Mouse (Mus musculus): ENCODE measurements around the gene Slc38a3. TPM values are rescaled to one million over a fixed set of nuclear protein-coding genes. Genes with fewer than 3 reads are reported as not detected.

Gene Slc38a3
- total RNA-seq, 2 experiments from 2014 or later = 42.0 to 95.1 TPM

GRCm38 (mm10) chr9:107666751-107667205 lies 2.6 kb downstream of the Slc38a3 start:
- peak; percentile 21 for DNase-seq

DNA sequence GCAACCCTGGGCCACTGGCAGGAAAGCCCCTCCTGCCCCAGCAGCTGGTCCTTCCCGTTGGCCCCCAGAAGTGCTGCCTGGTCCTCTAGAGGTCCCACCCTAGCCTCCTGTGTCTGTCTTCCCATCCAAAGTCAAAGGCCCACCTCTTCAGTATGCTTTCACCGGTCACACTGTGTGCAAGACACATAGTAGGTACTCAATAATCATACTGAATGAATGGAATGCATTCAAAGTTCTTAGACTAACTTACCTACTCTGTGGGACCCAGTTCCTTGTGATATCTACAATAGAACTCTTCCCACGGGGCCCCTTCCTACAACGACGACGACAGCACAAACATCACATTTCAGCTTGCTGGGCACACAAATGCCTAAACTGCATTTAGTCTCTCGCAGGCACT lies 4.0 kb downstream of the Slc38a3 start:
- DNase-seq = no peak

GRCm38 (mm10) chr9:107663525-107663924 lies 5.8 kb downstream of the Slc38a3 start:
- DNase-seq = no peak

GRCm38 (mm10) chr9:107662342-107662741 lies 7.0 kb downstream of the Slc38a3 start:
- DNase-seq = no peak

DNA sequence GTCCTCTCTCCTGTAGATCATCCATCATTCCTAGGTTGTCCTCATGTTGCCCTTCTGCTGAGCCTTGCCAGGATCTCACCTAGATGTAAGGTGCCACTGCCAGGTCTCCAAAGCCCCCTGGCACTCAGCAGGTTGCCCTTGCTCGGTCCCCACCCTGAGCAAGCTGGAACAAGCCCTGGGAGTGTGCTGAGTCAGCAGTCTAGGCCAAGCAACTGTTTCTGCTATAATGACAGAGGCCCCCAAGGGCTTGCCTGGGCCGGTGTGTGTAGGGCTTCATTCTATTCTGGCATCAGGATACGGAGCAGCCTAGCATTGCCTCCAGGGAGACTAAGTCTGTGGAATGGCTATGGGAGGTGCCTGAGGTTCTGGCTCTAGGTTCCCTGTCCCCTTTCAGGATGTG lies 8.6 kb downstream of the Slc38a3 start:
- DNase-seq = no peak

- no peak for DNase-seq
Observed at GRCm38 (mm10) chr9:107659961-107660360, 9.4 kb downstream of the Slc38a3 start.

- no peak for DNase-seq
Observed at GRCm38 (mm10) chr9:107659551-107659950, 9.8 kb downstream of the Slc38a3 start.

- no peak for DNase-seq
Observed at GRCm38 (mm10) chr9:107658096-107658495, 11.2 kb downstream of the Slc38a3 start.

- no peak for DNase-seq
Observed at GRCm38 (mm10) chr9:107657144-107657543, 12.2 kb downstream of the Slc38a3 start.

GRCm38 (mm10) chr9:107654585-107654984 lies 14.7 kb downstream of the Slc38a3 start:
- DNase-seq = no peak

GRCm38 (mm10) chr9:107653474-107653873 lies 15.9 kb downstream of the Slc38a3 start:
- DNase-seq = no peak

DNA sequence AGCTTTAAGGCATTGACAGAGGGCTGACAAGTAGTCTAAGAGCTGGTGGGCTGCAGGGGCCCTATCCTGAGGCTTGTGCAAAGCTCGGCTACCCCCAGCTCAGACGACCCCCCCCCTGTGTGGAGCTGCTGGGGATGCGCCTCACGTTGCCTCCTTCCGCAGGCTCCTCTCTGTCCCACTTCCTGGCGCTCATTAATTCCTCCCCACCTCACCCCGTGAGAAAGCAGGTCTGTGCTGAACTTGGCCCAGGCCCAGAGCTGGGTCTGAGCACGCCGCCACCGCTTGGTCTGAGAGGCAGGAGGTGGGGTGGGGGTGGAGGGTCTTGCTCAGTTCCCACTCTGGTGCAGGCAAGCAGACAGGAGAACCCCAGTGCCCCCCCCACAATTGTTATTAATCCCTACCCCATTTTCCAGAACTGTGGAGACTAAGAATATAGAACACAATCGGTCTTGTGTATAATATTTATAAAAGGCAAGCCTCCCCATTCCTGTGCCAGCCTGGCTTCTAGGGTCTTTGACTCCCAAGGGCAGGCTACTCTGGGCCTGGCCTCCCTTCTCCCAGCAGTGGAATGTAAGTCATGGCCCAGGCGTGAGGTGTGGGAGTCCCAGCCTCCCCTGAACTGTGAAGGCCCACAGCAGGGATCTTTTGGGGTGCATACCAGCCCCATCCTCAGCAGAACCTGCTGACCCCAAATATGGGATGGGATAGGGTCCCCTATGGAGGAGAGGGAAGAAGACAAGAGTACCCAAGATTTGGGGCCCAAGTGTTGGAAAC lies 18.4 kb downstream of the Slc38a3 start:
- no peak for DNase-seq

GRCm38 (mm10) chr9:107650225-107650624 lies 19.1 kb downstream of the Slc38a3 start:
- no peak for DNase-seq

DNA sequence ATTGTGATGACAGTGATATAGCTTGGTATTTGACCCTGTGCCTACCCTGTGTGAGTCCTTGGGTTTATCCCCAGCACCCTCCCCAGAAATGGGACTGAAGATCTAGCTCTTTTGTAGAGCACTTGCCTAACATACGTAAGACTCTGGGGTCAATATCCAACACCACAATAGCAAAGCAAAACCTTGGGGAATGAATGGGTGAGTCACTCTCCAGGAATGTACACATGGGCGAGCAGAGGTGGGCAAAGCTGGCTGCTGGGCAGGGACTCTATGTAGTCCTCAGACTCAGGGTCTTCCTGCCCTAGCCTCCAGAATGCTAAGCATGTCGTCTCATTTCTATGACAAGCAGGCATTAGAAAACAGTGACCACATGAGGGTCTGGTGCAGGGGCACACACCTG lies 20.6 kb downstream of the Slc38a3 start:
- DNase-seq = no peak

- DNase-seq = no peak
Observed at GRCm38 (mm10) chr9:107646975-107647374, 22.4 kb downstream of the Slc38a3 start.

- peak; percentile 86 for DNase-seq
Observed at GRCm38 (mm10) chr9:107645577-107645976, 23.8 kb downstream of the Slc38a3 start.

GRCm38 (mm10) chr9:107645153-107645510 lies 24.2 kb downstream of the Slc38a3 start:
- DNase-seq = no peak

DNA sequence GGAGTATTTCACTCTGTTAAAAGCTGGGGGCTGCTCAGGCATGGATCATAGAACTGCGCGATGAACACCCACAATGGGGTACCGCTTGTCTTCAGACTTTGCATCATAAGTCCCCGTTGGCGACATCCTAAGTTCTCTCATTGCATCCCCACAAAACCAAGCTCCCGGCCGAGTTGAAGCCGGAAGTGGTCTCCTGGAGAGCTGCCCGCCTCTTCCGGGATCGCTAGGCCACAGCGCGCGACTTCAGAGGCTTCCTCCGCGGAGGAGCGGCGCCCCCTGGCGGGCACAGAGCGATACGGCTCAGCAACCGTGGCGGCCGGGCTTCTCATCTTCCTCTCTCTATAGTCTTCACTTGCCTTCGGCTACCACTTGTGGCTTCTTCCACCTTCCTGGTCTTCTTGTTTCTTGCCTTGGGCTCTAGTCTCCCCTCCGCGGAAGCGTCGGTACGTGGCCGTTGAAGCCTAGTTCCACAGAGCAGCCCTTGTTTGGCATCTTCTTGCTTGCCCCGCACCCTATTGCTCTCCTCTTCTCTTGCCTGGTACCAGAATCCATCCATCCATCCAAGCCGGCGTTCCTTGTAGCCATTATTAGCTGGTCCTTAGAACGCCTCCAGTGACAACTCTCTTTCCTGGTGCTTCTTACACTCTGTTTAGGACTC lies 24.7 kb downstream of the Slc38a3 start:
- peak; percentile 95 for DNase-seq

- DNase-seq = no peak
Observed at GRCm38 (mm10) chr9:107643544-107644214, 25.7 kb downstream of the Slc38a3 start.

DNA sequence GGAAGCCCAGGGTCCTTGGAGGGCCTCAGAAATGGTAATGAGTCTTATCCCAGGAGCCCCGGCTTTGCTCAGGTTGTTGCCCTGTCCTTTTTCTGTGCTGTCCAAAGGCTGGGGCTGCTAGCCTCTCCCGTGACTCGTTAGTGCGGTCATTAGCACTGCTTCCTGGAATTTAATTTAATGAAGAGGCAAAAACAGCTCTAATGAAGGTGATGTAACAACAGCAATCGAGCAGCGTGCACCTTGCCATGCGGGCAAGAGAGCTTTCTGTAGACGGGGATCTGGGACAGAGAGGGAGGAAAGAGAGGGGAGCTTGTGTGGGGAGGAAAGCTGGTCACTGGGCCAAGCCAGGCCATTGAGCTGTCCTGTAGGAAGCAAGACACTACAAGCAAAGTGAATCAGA lies 27.7 kb downstream of the Slc38a3 start:
- no peak for DNase-seq

DNA sequence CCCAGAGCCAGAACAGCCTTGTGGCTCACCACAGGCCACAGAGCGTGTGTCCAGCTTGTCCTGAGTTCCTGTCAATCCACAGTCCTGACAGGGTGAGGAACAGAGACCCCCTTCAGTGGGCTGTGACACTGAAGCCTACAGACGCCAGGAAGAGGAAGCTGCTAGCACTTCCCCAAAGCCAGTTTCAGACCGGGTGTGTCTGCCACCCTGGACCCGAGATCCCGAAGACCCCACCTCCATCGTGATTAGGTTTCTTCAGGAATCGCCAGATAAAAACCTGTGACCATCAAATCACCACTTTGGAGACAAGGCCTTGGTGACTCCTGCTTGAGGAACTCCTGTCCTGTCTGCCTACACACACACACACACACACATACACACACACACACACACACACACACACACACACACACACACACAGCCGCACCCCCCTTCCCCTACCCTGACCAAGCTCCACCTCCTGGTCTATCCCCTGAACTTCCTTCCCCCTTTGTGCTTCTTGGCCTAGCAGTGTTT lies 29.0 kb downstream of the Slc38a3 start:
- DNase-seq = no peak

DNA sequence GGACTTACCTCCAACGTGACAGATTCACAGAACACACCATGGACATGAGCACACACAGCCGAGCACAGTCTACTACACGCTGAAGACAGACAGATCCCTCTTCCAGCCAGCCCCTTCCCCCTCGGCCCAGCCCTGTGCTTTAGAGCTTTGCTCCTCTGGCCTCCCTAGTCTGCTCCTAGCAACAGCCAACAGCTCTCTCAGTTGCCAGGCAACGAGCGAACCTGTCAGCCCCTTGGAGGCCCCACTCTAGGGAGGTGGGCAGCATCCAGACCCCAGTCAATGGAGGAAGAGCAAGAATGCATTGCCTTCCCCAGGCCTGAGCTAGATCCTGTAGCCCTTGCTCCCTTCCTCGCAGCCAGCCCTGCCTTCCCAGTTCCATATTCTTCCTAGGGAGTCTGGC lies 32.3 kb downstream of the Slc38a3 start:
- DNase-seq = no peak
